Mouse (Mus musculus): ENCODE results near the gene Laptm4a.

GRCm38 (mm10) chr12:8969828-8970227 is 48.4 kb downstream of the Laptm4a start:
- TF ChIP-seq EP300 (IDR thresholded peaks at IDR 0.05; ENCODE audit: low read depth) (no peak), CTCF (IDR thresholded peaks at IDR 0.05; ENCODE audit: low read depth) (no peak)
